Mouse (Mus musculus) sigmoid colon, adult 10 weeks (tissue): ENCODE results near the gene Acp2. TPM values are rescaled to one million over a fixed set of nuclear protein-coding genes. Genes with fewer than 3 reads are reported as not detected.

Experiments used
- polyA plus RNA-seq: library from polyadenylated mRNA; stranded (reverse); fragments of 350-450 nt; fragmentation: Illumina TruSeq; extraction: RNeasy Lipid Tissue Mini Kit (QIAGEN cat#74804); gene quantifications from one replicate; pipeline ENCODE4 v1.2.3, GENCODE M21; 2014; ENCODE audit warnings: low read depth, low replicate concordance

Acp2 gene
- polyA plus RNA-seq, result 35.7 TPM

GRCm38 (mm10) chr2:91202222-91202971 lies at the start of gene Acp2, which contains the start of gene Nr1h3:
Acp2 (plus strand) TSS chr2:91202885.
Nr1h3 (minus strand) TSS chr2:91202834.

DNA sequence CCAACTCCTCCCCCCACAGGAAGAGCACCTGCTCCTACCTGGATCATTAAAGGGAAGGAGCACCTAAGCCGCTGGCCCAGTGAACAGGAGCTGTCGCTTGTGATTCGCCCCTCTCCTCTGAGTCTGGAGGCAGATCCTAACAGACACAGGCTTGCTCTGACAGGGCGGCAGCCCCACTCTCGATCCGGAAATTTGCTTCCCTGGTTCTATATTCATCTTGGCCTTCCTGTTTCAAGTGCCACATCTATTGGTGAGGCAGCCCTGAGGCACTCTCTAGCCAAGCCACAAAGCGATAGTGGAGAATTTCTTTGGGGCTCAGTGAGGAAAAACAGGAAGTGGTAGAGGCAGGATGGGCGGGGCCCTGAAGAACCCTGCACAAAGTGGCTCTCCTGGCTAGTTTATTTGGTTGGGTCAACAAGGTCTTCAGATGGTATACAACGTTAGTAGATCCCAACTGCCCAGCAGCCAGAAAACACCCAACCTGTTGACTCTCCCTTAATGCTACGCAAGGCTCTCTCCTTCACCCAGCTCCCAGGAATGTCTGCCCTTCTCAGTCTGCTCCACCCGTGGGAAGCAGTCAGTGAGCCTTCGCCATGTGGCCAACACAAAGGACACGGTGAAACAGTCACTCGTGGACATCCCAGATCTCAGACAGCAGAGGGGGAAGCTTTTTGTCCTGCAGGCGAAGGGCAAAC lies 18.8 kb upstream of the Acp2 start, which contains the start of gene Madd:
Gene Madd (minus strand): TSS at position 127 of the 695 bp plus-strand sequence.

DNA sequence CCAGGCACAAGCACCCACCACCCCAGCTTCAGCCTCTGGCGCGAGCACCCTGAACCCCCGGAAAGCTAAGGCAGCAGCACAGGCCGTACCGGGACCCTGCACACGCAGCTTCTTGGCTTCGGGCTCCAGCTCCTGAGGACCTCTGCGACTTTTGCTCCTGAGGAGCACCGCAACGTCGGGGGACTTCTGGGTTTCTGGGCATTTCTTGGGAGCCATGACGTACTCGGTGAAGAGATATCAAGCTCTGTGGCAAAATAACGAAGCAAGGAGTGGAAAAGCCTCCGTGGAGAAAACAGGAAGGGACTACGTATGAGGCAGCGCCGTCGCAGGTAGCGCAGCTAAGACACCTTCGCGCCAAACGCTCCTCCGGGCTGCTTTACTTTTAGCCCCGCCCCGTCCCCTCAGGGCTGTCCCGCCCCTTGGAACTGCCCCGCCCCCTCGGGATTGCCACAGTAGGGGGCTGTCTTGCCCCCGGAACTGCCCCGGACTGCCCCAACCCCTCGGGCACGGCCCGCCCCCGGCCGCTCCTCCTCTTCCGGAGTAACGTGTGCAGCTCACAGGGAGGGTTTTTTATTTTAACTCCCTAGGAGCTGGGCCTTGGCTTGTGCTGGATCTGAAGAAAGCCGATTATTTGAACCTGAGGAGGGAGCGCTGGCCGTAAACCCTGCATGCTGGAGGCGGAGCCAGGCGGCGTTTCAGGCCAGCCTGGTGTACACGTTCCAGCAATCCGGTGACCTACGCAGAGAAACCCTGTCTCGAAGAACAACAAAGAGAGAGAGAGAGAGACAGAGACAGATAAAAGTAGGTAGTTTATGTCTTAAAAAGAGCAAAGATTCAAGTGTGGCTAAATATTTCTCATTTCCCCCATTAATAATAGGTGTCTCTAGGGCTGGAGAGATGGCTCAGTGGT lies 34.2 kb downstream of the Acp2 start, which contains the start of gene Ddb2:
Gene Ddb2 (minus strand): TSS at position 382 of the 910 bp plus-strand sequence.

GRCm38 (mm10) chr2:91255661-91256150 lies 53.0 kb downstream of the Acp2 start, which contains the start of gene Pacsin3:
Pacsin3 (plus strand) TSS chr2:91255954.

Other genes starting within 250 kb of the Acp2 start
- not detected for gene Rapsn, start 167.3 kb upstream of the Acp2 start, polyA plus RNA-seq
- gene Psmc3, start 148.9 kb upstream of the Acp2 start, polyA plus RNA-seq, result 116 TPM
- 5.2 TPM for gene Slc39a13, start 132.5 kb upstream of the Acp2 start, polyA plus RNA-seq
- gene Spi1, start 120.5 kb upstream of the Acp2 start, polyA plus RNA-seq, result 3.0 TPM
- gene Mybpc3, start 84.7 kb upstream of the Acp2 start, polyA plus RNA-seq, result not detected
- 7.9 TPM for gene Madd, start 19.0 kb upstream of the Acp2 start, polyA plus RNA-seq
- gene Nr1h3, start 51 bp upstream of the Acp2 start, polyA plus RNA-seq, result 0.44 TPM
- gene Ddb2, start 34.1 kb downstream of the Acp2 start, polyA plus RNA-seq, result 31.4 TPM
- gene Pacsin3, start 53.1 kb downstream of the Acp2 start, polyA plus RNA-seq, result 0.95 TPM
- 14.1 TPM for gene Arfgap2, start 62.1 kb downstream of the Acp2 start, polyA plus RNA-seq
- 5.9 TPM for gene 1110051M20Rik, start 241.8 kb downstream of the Acp2 start, polyA plus RNA-seq